Mouse (Mus musculus) cerebellum, postnatal 25 days (tissue): ENCODE measurements around the gene Olfr506.
"Not testable (repeated sequence)": the region's sequence is repeated elsewhere in the genome, so short reads cannot be mapped to it uniquely, and the experiment has no call there.

Experiments used
- DNase-seq, 2 experiments: peaks; one replicate each; pipeline ENCODE4 v3.0.0; 2021; ENCODE audit warnings: mixed read lengths in 2 of 2

Olfr506 gene

DNA sequence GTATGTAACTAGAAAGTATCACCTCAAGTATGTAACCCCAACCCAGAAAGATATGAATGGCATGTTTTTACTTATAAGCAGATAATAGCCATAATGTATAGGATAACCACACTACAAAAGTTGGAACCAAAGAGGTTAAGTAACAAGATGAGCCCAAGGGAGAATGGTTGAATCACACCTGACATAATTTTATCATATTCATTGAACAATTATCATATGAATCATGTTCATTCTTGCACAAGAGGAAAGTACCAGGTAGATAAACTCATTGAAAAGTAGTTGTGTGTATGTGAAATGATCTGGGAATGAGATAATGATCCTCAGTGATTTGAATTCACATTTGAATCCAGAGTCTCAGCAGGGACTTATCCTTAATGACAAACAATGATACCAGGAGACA, at the start of gene Olfr506:
TSS of gene Olfr506 (plus strand) at position 301 of the 400 bp plus-strand sequence.
- no peak for DNase-seq

- DNase-seq = no peak
These were observed 44.9 kb upstream of the Olfr506 start, which contains the start of gene Olfr504 for GRCm38 (mm10) chr7:108565693-108566092. Gene Olfr504, minus strand, starts transcription at chr7:108565793.

GRCm38 (mm10) chr7:108589797-108590196, 20.8 kb upstream of the Olfr506 start:
- no peak for DNase-seq

- not testable (repeated sequence) for DNase-seq
These were observed 8.7 kb upstream of the Olfr506 start for GRCm38 (mm10) chr7:108601916-108602315.

DNA sequence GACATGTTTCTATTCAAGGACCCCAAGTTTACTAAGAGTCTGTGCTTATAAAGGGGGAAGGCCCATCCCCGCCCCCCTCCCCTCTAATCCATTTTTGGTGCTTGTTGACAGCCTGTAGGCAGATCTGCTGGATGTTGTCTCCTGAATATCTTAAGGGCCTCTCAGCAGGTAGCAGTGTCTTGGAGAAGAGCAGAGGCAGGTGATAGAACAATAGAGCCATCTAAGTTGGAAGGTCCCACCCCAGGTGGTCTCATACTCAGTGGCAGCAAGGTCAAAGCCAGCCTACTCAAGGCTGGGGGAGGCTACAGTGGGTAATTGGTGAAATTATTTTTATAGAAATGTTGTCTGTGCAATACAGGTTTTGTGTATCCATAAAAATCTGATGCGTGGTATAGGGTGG, 3.5 kb downstream of the Olfr506 start:
- DNase-seq = no peak

GRCm38 (mm10) chr7:108616781-108617180, 6.2 kb downstream of the Olfr506 start:
- not testable (repeated sequence) for DNase-seq

DNA sequence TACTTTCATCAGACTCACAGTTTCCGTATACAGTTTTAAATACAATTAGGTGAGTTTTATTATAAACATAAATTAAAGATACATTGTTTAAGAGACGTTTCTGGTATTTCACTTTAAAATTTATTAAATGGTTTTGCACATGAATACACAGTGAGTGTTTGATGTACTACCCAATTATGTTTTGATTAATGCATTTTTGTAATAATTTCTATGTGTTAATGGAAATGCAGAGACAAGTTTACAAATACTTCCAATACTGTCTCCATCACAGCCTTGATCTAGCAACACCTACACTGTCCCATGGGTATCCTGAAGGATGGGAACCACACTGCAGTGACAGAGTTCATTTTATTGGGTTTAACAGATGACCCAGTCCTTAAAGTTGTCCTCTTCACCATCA, 10.9 kb downstream of the Olfr506 start, which contains the start of gene Olfr507:
TSS of gene Olfr507 (plus strand) at position 301 of the 400 bp plus-strand sequence.
- no peak for DNase-seq

DNA sequence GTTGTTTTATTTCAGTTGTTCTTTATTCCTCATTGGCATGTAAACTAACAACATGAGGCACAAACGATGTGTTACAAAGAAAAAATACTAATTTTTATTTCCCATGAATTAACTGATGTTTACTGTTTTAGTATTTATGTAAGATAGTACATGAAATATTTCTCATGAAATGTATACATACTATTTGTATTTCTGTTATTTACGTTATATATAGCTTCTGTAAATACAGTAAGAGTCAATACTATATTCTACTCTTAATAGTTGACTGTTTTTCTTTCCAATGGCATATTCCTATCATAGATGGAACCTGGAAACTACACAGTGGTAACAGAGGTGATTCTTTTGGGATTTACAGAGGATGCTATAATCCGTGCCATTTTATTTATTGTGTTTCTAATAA, 19.1 kb downstream of the Olfr506 start, which contains the start of gene Olfr508:
TSS of gene Olfr508 (plus strand) at position 301 of the 400 bp plus-strand sequence.
- DNase-seq = no peak

DNA sequence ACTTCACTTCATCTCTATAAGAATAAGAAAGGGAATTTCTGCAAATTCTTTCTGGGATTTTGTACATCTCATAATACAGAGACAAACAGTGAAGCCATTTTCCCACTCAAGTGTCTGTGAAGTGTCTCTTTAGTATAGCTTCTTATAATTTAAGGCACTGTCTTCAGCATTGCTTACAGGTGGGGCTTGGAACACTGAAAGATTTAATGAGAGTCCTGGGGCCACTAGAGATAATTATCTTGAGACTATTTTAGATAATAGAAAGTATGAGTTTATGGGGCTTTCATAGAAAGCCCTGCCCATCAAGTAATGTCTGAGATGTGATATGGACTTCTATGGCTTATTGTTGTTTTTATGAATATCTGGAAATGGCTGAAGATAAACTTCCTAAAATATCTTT, 41.2 kb downstream of the Olfr506 start, which contains the start of gene Olfr509:
TSS of gene Olfr509 (minus strand) at position 101 of the 400 bp plus-strand sequence.
- no peak for DNase-seq

GRCm38 (mm10) chr7:108662419-108662818, 51.8 kb downstream of the Olfr506 start:
- no peak for DNase-seq
